Mouse (Mus musculus) testis, adult 2 months (tissue): ENCODE data around the gene Rspo1. TPM values are rescaled to one million over a fixed set of nuclear protein-coding genes. Genes with fewer than 3 reads are reported as not detected.

Experiments
- H3K27ac ChIP-seq: fragments of 200-500 bp; 2 replicates; pipeline ENCODE4 v1.5.1; 2012; ENCODE audit warnings: low read depth, low read length; ENCODE audit not compliant: control insufficient read depth, insufficient read depth
- H3K27me3 ChIP-seq: fragments of 200-500 bp; 2 replicates; pipeline ENCODE4 v1.6.1; 2012; ENCODE audit warnings: mild to moderate bottlenecking, low read length, moderate library complexity; ENCODE audit not compliant: control insufficient read depth, insufficient read depth
- H3K36me3 ChIP-seq: fragments of 200-500 bp; 2 replicates; pipeline ENCODE4 v1.6.1; 2012; ENCODE audit warnings: mild to moderate bottlenecking, low read length; ENCODE audit not compliant: control insufficient read depth, insufficient read depth
- H3K4me1 ChIP-seq: fragments of 200-500 bp; 2 replicates; pipeline ENCODE4 v1.6.1; 2012; ENCODE audit warnings: low read length; ENCODE audit not compliant: control insufficient read depth, insufficient read depth
- H3K4me3 ChIP-seq: fragments of 200-500 bp; 2 replicates; pipeline ENCODE4 v1.5.1; 2012; ENCODE audit warnings: low read depth, mild to moderate bottlenecking, low read length, moderate library complexity, mixed read lengths; ENCODE audit not compliant: control insufficient read depth
- CTCF ChIP-seq: fragments of 200-500 bp; IDR thresholded peaks from 2 replicates; pipeline ENCODE4 v1.5.1; 2012; ENCODE audit warnings: low read depth, mild to moderate bottlenecking, inconsistent platforms, low read length, moderate library complexity; ENCODE audit not compliant: control insufficient read depth, insufficient read depth, insufficient replicate concordance
- POLR2A ChIP-seq: fragments of 200-500 bp; IDR thresholded peaks from 2 replicates; pipeline ENCODE4 v1.6.1; 2012; ENCODE audit warnings: low read depth, mild to moderate bottlenecking, inconsistent platforms, low read length, moderate library complexity; ENCODE audit not compliant: control insufficient read depth
- polyA plus RNA-seq: library from polyadenylated mRNA; depleted of rRNA; stranded (reverse); fragments of >200 nt; gene quantifications from 2 replicates; pipeline ENCODE4 v1.2.3, GENCODE M21; 2012

Rspo1 gene
- polyA plus RNA-seq, 1 experiment = 1.7 TPM

- Histone ChIP-seq H3K36me3 (no peaks in the 10 kb centered on the region), H3K27me3 (no peaks in the 10 kb centered on the region), H3K4me3 (no peak overlapping the region), H3K4me1 (no peaks in the 10 kb centered on the region), H3K27ac (no peak overlapping the region)
- no peak for TF ChIP-seq POLR2A
- no peak for TF ChIP-seq CTCF
These were observed 35.8 kb upstream of the Rspo1 start for GRCm38 (mm10) chr4:124950181-124951035.

- Histone ChIP-seq H3K4me1 (no peaks in the 10 kb centered on the region), H3K27me3 (no peaks in the 10 kb centered on the region), H3K27ac (no peak overlapping the region), H3K4me3 (no peak overlapping the region), H3K36me3 (no peaks in the 10 kb centered on the region)
- no peak for TF ChIP-seq CTCF
- TF ChIP-seq POLR2A = no peak
These were observed 35.2 kb upstream of the Rspo1 start for GRCm38 (mm10) chr4:124951036-124951433.

- TF ChIP-seq CTCF (no peak), POLR2A (no peak)
These were observed 32.7 kb upstream of the Rspo1 start for GRCm38 (mm10) chr4:124953546-124953945.

GRCm38 (mm10) chr4:124957284-124957683 is 28.9 kb upstream of the Rspo1 start:
- Histone ChIP-seq H3K27ac (no peak overlapping the region), H3K36me3 (no peaks in the 10 kb centered on the region), H3K27me3 (no peaks in the 10 kb centered on the region), H3K4me3 (no peak overlapping the region), H3K4me1 (no peaks in the 10 kb centered on the region)
- no peak for TF ChIP-seq POLR2A
- no peak for TF ChIP-seq CTCF

More at GRCm38 (mm10) chr4:124953546-124953945, 32.7 kb upstream of the Rspo1 start:
- Histone ChIP-seq H3K27me3 (no peaks in the 10 kb centered on the region), H3K27ac (no peak overlapping the region), H3K4me3 (no peak overlapping the region), H3K36me3 (no peaks in the 10 kb centered on the region), H3K4me1 (no peaks in the 10 kb centered on the region)

- Histone ChIP-seq H3K36me3 (no peaks in the 10 kb centered on the region), H3K27me3 (no peaks in the 10 kb centered on the region), H3K4me3 (no peak overlapping the region), H3K27ac (no peak overlapping the region), H3K4me1 (no peaks in the 10 kb centered on the region)
- TF ChIP-seq CTCF = no peak
- TF ChIP-seq POLR2A = no peak
These were observed 27.2 kb upstream of the Rspo1 start for GRCm38 (mm10) chr4:124959062-124959461.

GRCm38 (mm10) chr4:124960940-124961339 is 25.3 kb upstream of the Rspo1 start:
- no peaks in the 10 kb centered on the region for H3K27me3 ChIP-seq
- H3K4me1 ChIP-seq = no peaks in the 10 kb centered on the region
- H3K36me3 ChIP-seq = no peaks in the 10 kb centered on the region
- H3K27ac ChIP-seq = no peak overlapping the region
- no peak for TF ChIP-seq CTCF
- TF ChIP-seq POLR2A = no peak
- no peak overlapping the region for H3K4me3 ChIP-seq

- no peak overlapping the region for H3K27ac ChIP-seq
- TF ChIP-seq POLR2A (no peak), CTCF (no peak)
- no peak overlapping the region for H3K4me3 ChIP-seq
- H3K36me3 ChIP-seq = no peaks in the 10 kb centered on the region
- no peaks in the 10 kb centered on the region for H3K27me3 ChIP-seq
- H3K4me1 ChIP-seq = no peaks in the 10 kb centered on the region
These were observed 23.7 kb upstream of the Rspo1 start for GRCm38 (mm10) chr4:124962576-124962975.
